Mouse (Mus musculus): ENCODE measurements at regions not wholly inside any gene's neighbourhood (a gene's known extent, or its start where the extent isn't known, plus 50 kb on each side); places are given as distances from the start of the nearest gene placed in this dataset.

GRCm38 (mm10) chr2:48469357-48469756 is 344.6 kb upstream of the Acvr2a start:
- H3K27ac ChIP-seq, result peak overlapping the region; percentile 70
- DNase-seq, result peak in 1 of 2 experiments; percentile 29
- H3K27me3 ChIP-seq (ENCODE audit: control insufficient read depth, insufficient read depth, low read length), result no peaks in the 10 kb centered on the region
- 59% methylated on average over 4 of the region's 4 CpGs for whole genome bisulfite sequencing
- no peaks in the 10 kb centered on the region for H3K79me2 ChIP-seq (replicated peaks; ENCODE audit: control insufficient read depth, insufficient read depth, low read length)
- no peak overlapping the region for H3K9ac ChIP-seq (ENCODE audit: low read depth, low read length)
- TF ChIP-seq EP300 (IDR thresholded peaks at IDR 0.05; ENCODE audit: insufficient read depth, low read depth, low read length), result no peak
- no peak for TF ChIP-seq CTCF (IDR thresholded peaks at IDR 0.05)
- peak; percentile 30; the same call in 1 of the 2 replicates for TF ChIP-seq POLR2A (IDR thresholded peaks at IDR 0.05; ENCODE audit: insufficient read depth, low read depth, low read length)
- no peaks in the 10 kb centered on the region for H3K36me3 ChIP-seq (ENCODE audit: control insufficient read depth, insufficient read depth, low read length)
- no peak overlapping the region for H3K4me3 ChIP-seq
- peaks cover 4% of the 10 kb centered on the region for H3K4me1 ChIP-seq (ENCODE audit: control insufficient read depth, insufficient read depth, low read length)
- intact Hi-C loops (cut with DNase I), result loop anchor here (2.0 kb wide), 1 partner anchor 69 kb away; no protein-coding TSS in a partner anchor

GRCm38 (mm10) chr2:48473102-48473501 is 340.8 kb upstream of the Acvr2a start:
- H3K9ac ChIP-seq (ENCODE audit: low read depth, low read length), result no peak overlapping the region
- no peak for DNase-seq
- peaks cover 4% of the 10 kb centered on the region for H3K4me1 ChIP-seq (ENCODE audit: control insufficient read depth, insufficient read depth, low read length)
- intact Hi-C loops (cut with DNase I), result loop anchor here (10.0 kb wide), 2 partner anchors 142 to 342 kb away; partner anchors contain the start of gene Acvr2a
- no peak for TF ChIP-seq CTCF (IDR thresholded peaks at IDR 0.05)
- no peak for TF ChIP-seq EP300 (IDR thresholded peaks at IDR 0.05; ENCODE audit: insufficient read depth, low read depth, low read length)
- no peak for TF ChIP-seq POLR2A (IDR thresholded peaks at IDR 0.05; ENCODE audit: insufficient read depth, low read depth, low read length)
- H3K4me3 ChIP-seq, result no peak overlapping the region
- H3K36me3 ChIP-seq (ENCODE audit: control insufficient read depth, insufficient read depth, low read length), result no peaks in the 10 kb centered on the region
- no peaks in the 10 kb centered on the region for H3K27me3 ChIP-seq (ENCODE audit: control insufficient read depth, insufficient read depth, low read length)
- peak overlapping the region; percentile 7; the same call in 1 of the 2 replicates for H3K27ac ChIP-seq
- no peaks in the 10 kb centered on the region for H3K79me2 ChIP-seq (replicated peaks; ENCODE audit: control insufficient read depth, insufficient read depth, low read length)
- WGBS, result 78% methylated on average over 3 of the region's 3 CpGs

- H3K27me3 ChIP-seq (ENCODE audit: control insufficient read depth, insufficient read depth, low read length), result no peaks in the 10 kb centered on the region
- no peaks in the 10 kb centered on the region for H3K79me2 ChIP-seq (replicated peaks; ENCODE audit: control insufficient read depth, insufficient read depth, low read length)
- H3K9ac ChIP-seq (ENCODE audit: low read depth, low read length), result no peak overlapping the region
- TF ChIP-seq EP300 (IDR thresholded peaks at IDR 0.05; ENCODE audit: insufficient read depth, low read depth, low read length), result no peak
- TF ChIP-seq POLR2A (IDR thresholded peaks at IDR 0.05; ENCODE audit: insufficient read depth, low read depth, low read length), result no peak
- TF ChIP-seq CTCF (IDR thresholded peaks at IDR 0.05), result no peak
- intact Hi-C loops (cut with DNase I), result loop anchor here (10.0 kb wide), 2 partner anchors 140 to 340 kb away; partner anchors contain the start of gene Acvr2a
- DNase-seq, result no peak
- 56% methylated on average over 4 of the region's 4 CpGs for WGBS
- H3K36me3 ChIP-seq (ENCODE audit: control insufficient read depth, insufficient read depth, low read length), result no peaks in the 10 kb centered on the region
- H3K4me1 ChIP-seq (ENCODE audit: control insufficient read depth, insufficient read depth, low read length), result peaks cover 2% of the 10 kb centered on the region
- no peak overlapping the region for H3K4me3 ChIP-seq
- peak overlapping the region; percentile 67 for H3K27ac ChIP-seq
Observed at GRCm38 (mm10) chr2:48474642-48475041, 339.3 kb upstream of the Acvr2a start.

GRCm38 (mm10) chr2:48476777-48477176 is 337.1 kb upstream of the Acvr2a start:
- no peak for DNase-seq
- Histone ChIP-seq H3K36me3 (ENCODE audit: control insufficient read depth, insufficient read depth, low read length) (no peaks in the 10 kb centered on the region), H3K4me1 (ENCODE audit: control insufficient read depth, insufficient read depth, low read length) (no peaks in the 10 kb centered on the region; the same call in 1 of the 2 replicates), H3K79me2 (replicated peaks; ENCODE audit: control insufficient read depth, insufficient read depth, low read length) (no peaks in the 10 kb centered on the region), H3K27me3 (ENCODE audit: control insufficient read depth, insufficient read depth, low read length) (no peaks in the 10 kb centered on the region), H3K27ac (no peak overlapping the region), H3K4me3 (no peak overlapping the region), H3K9ac (ENCODE audit: low read depth, low read length) (no peak overlapping the region)
- no peak for TF ChIP-seq EP300 (IDR thresholded peaks at IDR 0.05; ENCODE audit: insufficient read depth, low read depth, low read length)
- TF ChIP-seq POLR2A (IDR thresholded peaks at IDR 0.05; ENCODE audit: insufficient read depth, low read depth, low read length), result no peak
- no peak for TF ChIP-seq CTCF (IDR thresholded peaks at IDR 0.05)
- 62% methylated on average over 3 of the region's 3 CpGs for WGBS
- intact Hi-C loops (cut with DNase I), result loop anchor here (10.0 kb wide), 2 partner anchors 138 to 338 kb away; partner anchors contain the start of gene Acvr2a

- Histone ChIP-seq H3K9ac (ENCODE audit: low read depth, low read length) (no peak overlapping the region), H3K4me3 (no peak overlapping the region), H3K27ac (no peak overlapping the region), H3K4me1 (ENCODE audit: control insufficient read depth, insufficient read depth, low read length) (no peaks in the 10 kb centered on the region; the same call in 1 of the 2 replicates), H3K27me3 (ENCODE audit: control insufficient read depth, insufficient read depth, low read length) (no peaks in the 10 kb centered on the region), H3K79me2 (replicated peaks; ENCODE audit: control insufficient read depth, insufficient read depth, low read length) (no peaks in the 10 kb centered on the region), H3K36me3 (ENCODE audit: control insufficient read depth, insufficient read depth, low read length) (no peaks in the 10 kb centered on the region)
- DNase-seq, result no peak
- intact Hi-C loops (cut with DNase I), result loop anchor here (10.0 kb wide), 2 partner anchors 137 to 337 kb away; partner anchors contain the start of gene Acvr2a
- no peak for TF ChIP-seq EP300 (IDR thresholded peaks at IDR 0.05; ENCODE audit: insufficient read depth, low read depth, low read length)
- no peak for TF ChIP-seq POLR2A (IDR thresholded peaks at IDR 0.05; ENCODE audit: insufficient read depth, low read depth, low read length)
- no peak for TF ChIP-seq CTCF (IDR thresholded peaks at IDR 0.05)
- WGBS, result 73% methylated on average over 2 of the region's 2 CpGs
Observed at GRCm38 (mm10) chr2:48477336-48477735, 336.6 kb upstream of the Acvr2a start.

- Histone ChIP-seq H3K27ac (no peak overlapping the region), H3K9ac (ENCODE audit: low read depth, low read length) (no peak overlapping the region), H3K4me1 (ENCODE audit: control insufficient read depth, insufficient read depth, low read length) (no peaks in the 10 kb centered on the region), H3K4me3 (no peak overlapping the region), H3K79me2 (replicated peaks; ENCODE audit: control insufficient read depth, insufficient read depth, low read length) (no peaks in the 10 kb centered on the region), H3K27me3 (ENCODE audit: control insufficient read depth, insufficient read depth, low read length) (no peaks in the 10 kb centered on the region), H3K36me3 (ENCODE audit: control insufficient read depth, insufficient read depth, low read length) (no peaks in the 10 kb centered on the region)
- TF ChIP-seq POLR2A (IDR thresholded peaks at IDR 0.05; ENCODE audit: insufficient read depth, low read depth, low read length) (no peak), EP300 (IDR thresholded peaks at IDR 0.05; ENCODE audit: insufficient read depth, low read depth, low read length) (no peak), CTCF (IDR thresholded peaks at IDR 0.05) (no peak)
- peak; percentile 30 to 53 for DNase-seq
- 78% methylated on average over 1 of the region's 1 CpGs for WGBS
- intact Hi-C loops (cut with DNase I), result loop anchor here (10.0 kb wide), 2 partner anchors 135 to 335 kb away; partner anchors contain the start of gene Acvr2a
Observed at GRCm38 (mm10) chr2:48479601-48480000, 334.3 kb upstream of the Acvr2a start.
